Mouse (Mus musculus): ENCODE measurements around the gene Gm906. TPM values are rescaled to one million over a fixed set of nuclear protein-coding genes. Genes with fewer than 3 reads are reported as not detected.
"Not testable (repeated sequence)": the region's sequence is repeated elsewhere in the genome, so short reads cannot be mapped to it uniquely, and the experiment has no call there.

Gm906 gene
- not detected for total RNA-seq (2021)

- DNase-seq (ENCODE audit: extremely low spot score in 1 of 2, low spot score in 2 of 2); intact Hi-C loops (cut with DNase I): not testable (repeated sequence)
Measured at GRCm38 (mm10) chr13:50250208-50250607, at the start of gene Gm906. Gene Gm906 (minus strand): TSS chr13:50250308.

- DNase-seq (ENCODE audit: extremely low spot score in 1 of 2, low spot score in 2 of 2); intact Hi-C loops (cut with DNase I): not testable (repeated sequence)
Measured at GRCm38 (mm10) chr13:50283308-50283707, 33.2 kb upstream of the Gm906 start.

GRCm38 (mm10) chr13:50236487-50236886 is 13.6 kb downstream of the Gm906 start:
- no peak for DNase-seq (ENCODE audit: extremely low spot score in 1 of 2, low spot score in 2 of 2)
- intact Hi-C loops (cut with DNase I) = no loop called here

GRCm38 (mm10) chr13:50211842-50212241 is 38.3 kb downstream of the Gm906 start:
- DNase-seq (ENCODE audit: extremely low spot score in 1 of 2, low spot score in 2 of 2) = peak in 1 of 2 experiments; percentile 0
- intact Hi-C loops (cut with DNase I) = not testable (repeated sequence)

- DNase-seq (ENCODE audit: extremely low spot score in 1 of 2, low spot score in 2 of 2); intact Hi-C loops (cut with DNase I): not testable (repeated sequence)
Measured at GRCm38 (mm10) chr13:50210191-50210590, 39.9 kb downstream of the Gm906 start.

- DNase-seq (ENCODE audit: extremely low spot score in 1 of 2, low spot score in 2 of 2); intact Hi-C loops (cut with DNase I): not testable (repeated sequence)
Measured at GRCm38 (mm10) chr13:50209651-50210050, 40.5 kb downstream of the Gm906 start.

GRCm38 (mm10) chr13:50207966-50208365 is 42.1 kb downstream of the Gm906 start:
- intact Hi-C loops (cut with DNase I) = no loop called here
- peak in 1 of 2 experiments; percentile 19 for DNase-seq (ENCODE audit: extremely low spot score in 1 of 2, low spot score in 2 of 2)

- DNase-seq (ENCODE audit: extremely low spot score in 1 of 2, low spot score in 2 of 2); intact Hi-C loops (cut with DNase I): not testable (repeated sequence)
Measured at GRCm38 (mm10) chr13:50196831-50197230, 53.3 kb downstream of the Gm906 start.

Small RNAs within 50 kb of the gene (microRNA-seq; reads per million reads assigned to microRNA genes)
- not detected for gene Gm24017

Other genes with a start within 250 kb of the Gm906 start
- gene Fbxw17, start 167.6 kb upstream of the Gm906 start, total RNA-seq (2021) = 10 to 100 TPM; 24.8 to 25.5 TPM
- gene Gm47429, start 193.6 kb upstream of the Gm906 start, total RNA-seq (2021) = not detected
- gene Nutm2, start 217.0 kb upstream of the Gm906 start, total RNA-seq (2021) = not detected